Mouse (Mus musculus): ENCODE results near the gene Mipep.

- TF ChIP-seq CTCF (IDR thresholded peaks at IDR 0.05; ENCODE audit: insufficient read depth, low read depth, low read length) = no peak
- no peak for TF ChIP-seq POLR2A (IDR thresholded peaks at IDR 0.05; ENCODE audit: insufficient read depth, low read depth, low read length)
These were observed 39.2 kb upstream of the Mipep start for GRCm38 (mm10) chr14:60745201-60745600.
